Mouse (Mus musculus): Measurements from ENCODE around the gene Wdr25.

DNA sequence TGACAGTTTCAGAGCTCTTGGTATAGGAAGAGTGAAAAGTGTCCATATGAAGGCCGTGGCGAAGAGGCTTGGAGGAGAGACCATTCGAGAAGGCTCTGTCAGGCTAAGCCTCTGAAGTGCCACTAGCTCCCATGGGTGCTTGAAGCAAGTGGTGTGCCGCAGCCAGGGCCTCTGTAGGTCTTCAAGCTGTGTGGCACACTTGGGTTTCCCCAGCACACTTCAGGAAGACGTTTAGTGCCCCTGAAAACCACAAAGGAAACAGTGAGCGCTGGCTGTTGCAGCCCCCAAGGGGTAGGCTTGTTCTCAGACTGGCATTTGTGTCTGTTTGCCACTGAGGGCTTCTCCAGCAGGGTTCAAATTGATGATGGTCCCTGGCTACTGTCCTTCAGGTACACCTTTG, 90.1 kb downstream of the Wdr25 start:
- TF ChIP-seq MEF2A (IDR thresholded peaks at IDR 0.05; ENCODE audit: borderline replicate concordance, low read depth, low read length) (no peak), EP300 (IDR thresholded peaks at IDR 0.05; ENCODE audit: low read length) (no peak), USF1 (IDR thresholded peaks at IDR 0.05; ENCODE audit: low read depth, low read length) (no peak), POLR2A (IDR thresholded peaks at IDR 0.05; ENCODE audit: low read depth, low read length) (no peak), NELFE (IDR thresholded peaks at IDR 0.05; ENCODE audit: low read depth, low read length) (no peak), CTCF (conservative IDR thresholded peaks at IDR 0.05 in 1 of 2, IDR thresholded peaks at IDR 0.05 in 1 of 2; ENCODE audit: low read depth in 2 of 2, low read length in 2 of 2) (no peak), TCF12 (IDR thresholded peaks at IDR 0.05; ENCODE audit: low read depth, low read length) (no peak)
